In the genomic region with DNA sequence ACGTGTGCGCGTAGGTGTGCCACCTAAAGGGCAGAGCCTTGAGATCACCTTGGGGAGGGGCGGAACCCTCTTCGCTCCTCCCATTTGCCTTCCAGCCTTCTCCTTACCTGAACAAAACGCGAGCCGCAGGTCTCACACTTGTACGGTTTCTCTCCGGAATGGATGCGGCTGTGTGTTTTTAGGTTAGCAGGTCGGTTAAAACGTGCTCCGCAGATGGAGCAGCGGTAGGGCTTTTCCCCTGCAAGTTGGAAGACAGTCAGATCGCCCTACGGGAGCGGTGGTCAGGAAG, we compare ENCODE assay signal across 8 mouse cellular contexts. TPM values are rescaled to one million over a fixed set of nuclear protein-coding genes. Genes with fewer than 3 reads are reported as not detected.
A peak's percentile ranks its signal among the peaks of the same experiment; 100 is the strongest.
DNase-seq lines count a peak whose midpoint lies in the region; ATAC-seq and TF ChIP-seq lines count a peak whose summit lies in the region.

No protein-coding gene starts in this region.

- H3K27ac ChIP-seq in forebrain, postnatal 0 days (ENCODE audit: low read depth, low read length) = peak overlapping the region; percentile 64; the same call in 1 of the 2 replicates
- no peak overlapping the region for H3K27ac ChIP-seq in limb, embryonic 15.5 days
- H3K27ac ChIP-seq in small intestine, adult 2 months (ENCODE audit: insufficient read depth, low read depth, low read length) = no peak overlapping the region

- 7% methylated on average over 18 of the region's 18 CpGs for WGBS in forebrain, postnatal 0 days
- 7% methylated on average over 18 of the region's 18 CpGs for WGBS in limb, embryonic 15.5 days
- whole genome bisulfite sequencing in small intestine, adult 2 months = 20% methylated on average over 18 of the region's 18 CpGs

- H3K4me1 ChIP-seq in forebrain, postnatal 0 days (ENCODE audit: insufficient read depth) = peaks cover 11% of the 10 kb centered on the region
- H3K4me1 ChIP-seq in limb, embryonic 15.5 days = peaks cover 39% of the 10 kb centered on the region
- peaks cover 22% of the 10 kb centered on the region for H3K4me1 ChIP-seq in small intestine, adult 2 months (ENCODE audit: control insufficient read depth, insufficient read depth, insufficient read length, low read length)

- peak overlapping the region; percentile 52 for H3K9ac ChIP-seq in forebrain, postnatal 0 days
- no peak overlapping the region for H3K9ac ChIP-seq in limb, embryonic 15.5 days

- H3K9me3 ChIP-seq in forebrain, postnatal 0 days (ENCODE audit: low read length) = no peaks in the 10 kb centered on the region
- no peaks in the 10 kb centered on the region for H3K9me3 ChIP-seq in limb, embryonic 15.5 days

- peak overlapping the region; percentile 58 for H3K4me2 ChIP-seq in forebrain, postnatal 0 days (ENCODE audit: low read depth)
- H3K4me2 ChIP-seq in limb, embryonic 15.5 days = peak overlapping the region; percentile 36

- TF ChIP-seq CTCF in forebrain, postnatal 0 days (IDR thresholded peaks at IDR 0.05; ENCODE audit: low read depth) = no peak
- no peak for TF ChIP-seq CTCF in small intestine, adult 2 months (IDR thresholded peaks at IDR 0.05; ENCODE audit: extremely low read depth, insufficient read length, insufficient replicate concordance, low read depth, low read length)

- no peak for TF ChIP-seq POLR2A in small intestine, adult 2 months (IDR thresholded peaks at IDR 0.05; ENCODE audit: low read depth, low read length)

- peak overlapping the region; percentile 26 for H3K4me3 ChIP-seq in forebrain, postnatal 0 days (ENCODE audit: low read depth, low read length)
- peak overlapping the region; percentile 23 for H3K4me3 ChIP-seq in limb, embryonic 15.5 days
- peak overlapping the region; percentile 56 for H3K4me3 ChIP-seq in small intestine, adult 2 months (ENCODE audit: low read depth, low read length)

- DNase-seq in lung, adult 18-20 months = peak; percentile 66 to 72
- DNase-seq in lung, postnatal 10 days = no peak
- no peak for DNase-seq in forebrain, postnatal 0 days
- DNase-seq in embryo, embryonic 11 days = no peak
- DNase-seq in thymus, postnatal 4 days = no peak

- H3K27me3 ChIP-seq in forebrain, postnatal 0 days (ENCODE audit: insufficient read depth, low read length) = peaks cover 24% of the 10 kb centered on the region
- peaks cover 70% of the 10 kb centered on the region for H3K27me3 ChIP-seq in limb, embryonic 15.5 days
- H3K27me3 ChIP-seq in small intestine, adult 2 months (ENCODE audit: control insufficient read depth, insufficient read depth, low read length) = peaks cover 12% of the 10 kb centered on the region

- H3K36me3 ChIP-seq in forebrain, postnatal 0 days (ENCODE audit: insufficient read depth) = no peaks in the 10 kb centered on the region
- H3K36me3 ChIP-seq in limb, embryonic 15.5 days = no peaks in the 10 kb centered on the region
- no peaks in the 10 kb centered on the region for H3K36me3 ChIP-seq in small intestine, adult 2 months (ENCODE audit: control insufficient read depth, insufficient read depth, low read length)

- no peak for ATAC-seq in forebrain, postnatal 0 days
- ATAC-seq in limb, embryonic 15.5 days (ENCODE audit: insufficient number of reproducible peaks, low FRiP score, low TSS enrichment, low read depth) = no peak
- ATAC-seq in megakaryocyte-erythroid progenitor cell, adult 5-6 weeks (replicated peaks; ENCODE audit: low FRiP score, low TSS enrichment, poor library complexity, severe bottlenecking) = no peak

RNA-seq across cellular contexts. Expression of a gene that starts 3.1 kb away (rescaled TPM):
- 4.2 TPM in 2 replicates for total RNA-seq in forebrain, postnatal 0 days (2014; rRNA removed)
- polyA plus RNA-seq in forebrain, postnatal 0 days (2015; fragmentation: Nextera tagmentation; extraction: Ambion mirVana) = 3.8 and 5.3 TPM in 2 replicates
- polyA plus RNA-seq in limb, embryonic 15.5 days (2015; fragmentation: Nextera tagmentation; extraction: Ambion mirVana) = 12.1 and 13.9 TPM in 2 replicates
- 0.98 and 2.2 TPM in 2 replicates for polyA plus RNA-seq in small intestine, adult 2 months (2012; rRNA removed)
- 0.28 and 0.62 TPM in 2 replicates for total RNA-seq in megakaryocyte-erythroid progenitor cell, adult 5-6 weeks (2014; fragmentation: Nextera tagmentation)
- total RNA-seq in megakaryocyte-erythroid progenitor cell, adult 5-6 weeks (2017) = not detected in 2 replicates

RNA-seq across cellular contexts. Expression of a gene that starts 5.7 kb away (rescaled TPM):
- 9.8 and 10.9 TPM in 2 replicates for total RNA-seq in forebrain, postnatal 0 days (2014; rRNA removed)
- 8.2 and 9.6 TPM in 2 replicates for polyA plus RNA-seq in forebrain, postnatal 0 days (2015; fragmentation: Nextera tagmentation; extraction: Ambion mirVana)
- 11.0 and 12.3 TPM in 2 replicates for polyA plus RNA-seq in limb, embryonic 15.5 days (2015; fragmentation: Nextera tagmentation; extraction: Ambion mirVana)
- 3.2 and 4.7 TPM in 2 replicates for polyA plus RNA-seq in small intestine, adult 2 months (2012; rRNA removed)
- total RNA-seq in megakaryocyte-erythroid progenitor cell, adult 5-6 weeks (2014; fragmentation: Nextera tagmentation) = 2.4 and 3.1 TPM in 2 replicates
- 0.19 and 4.7 TPM in 2 replicates for total RNA-seq in megakaryocyte-erythroid progenitor cell, adult 5-6 weeks (2017)

RNA-seq across cellular contexts. Expression of a gene that starts 11.2 kb away (rescaled TPM):
- total RNA-seq in forebrain, postnatal 0 days (2014; rRNA removed) = 48.7 and 54.1 TPM in 2 replicates
- polyA plus RNA-seq in forebrain, postnatal 0 days (2015; fragmentation: Nextera tagmentation; extraction: Ambion mirVana) = 161 and 207 TPM in 2 replicates
- polyA plus RNA-seq in limb, embryonic 15.5 days (2015; fragmentation: Nextera tagmentation; extraction: Ambion mirVana) = 154 and 172 TPM in 2 replicates
- 25.2 and 45.3 TPM in 2 replicates for polyA plus RNA-seq in small intestine, adult 2 months (2012; rRNA removed)
- total RNA-seq in megakaryocyte-erythroid progenitor cell, adult 5-6 weeks (2014; fragmentation: Nextera tagmentation) = 71.3 and 71.6 TPM in 2 replicates
- 17.9 and 45.7 TPM in 2 replicates for total RNA-seq in megakaryocyte-erythroid progenitor cell, adult 5-6 weeks (2017)

RNA-seq across cellular contexts. Expression of a gene that starts 13.1 kb away (rescaled TPM):
- total RNA-seq in forebrain, postnatal 0 days (2014; rRNA removed) = 4.9 and 7.4 TPM in 2 replicates
- polyA plus RNA-seq in forebrain, postnatal 0 days (2015; fragmentation: Nextera tagmentation; extraction: Ambion mirVana) = 16.6 and 19.4 TPM in 2 replicates
- 12.1 TPM in 2 replicates for polyA plus RNA-seq in limb, embryonic 15.5 days (2015; fragmentation: Nextera tagmentation; extraction: Ambion mirVana)
- polyA plus RNA-seq in small intestine, adult 2 months (2012; rRNA removed) = 2.6 and 4.4 TPM in 2 replicates
- 5.4 and 9.6 TPM in 2 replicates for total RNA-seq in megakaryocyte-erythroid progenitor cell, adult 5-6 weeks (2014; fragmentation: Nextera tagmentation)
- 0.33 and 0.91 TPM in 2 replicates for total RNA-seq in megakaryocyte-erythroid progenitor cell, adult 5-6 weeks (2017)

RNA-seq across cellular contexts. Expression of a gene that starts 13.1 kb away (rescaled TPM):
- 24.6 and 48.0 TPM in 2 replicates for total RNA-seq in forebrain, postnatal 0 days (2014; rRNA removed)
- 520 and 544 TPM in 2 replicates for polyA plus RNA-seq in forebrain, postnatal 0 days (2015; fragmentation: Nextera tagmentation; extraction: Ambion mirVana)
- polyA plus RNA-seq in limb, embryonic 15.5 days (2015; fragmentation: Nextera tagmentation; extraction: Ambion mirVana) = 219 and 226 TPM in 2 replicates
- polyA plus RNA-seq in small intestine, adult 2 months (2012; rRNA removed) = 86.6 and 182 TPM in 2 replicates
- total RNA-seq in megakaryocyte-erythroid progenitor cell, adult 5-6 weeks (2014; fragmentation: Nextera tagmentation) = 109 and 125 TPM in 2 replicates
- total RNA-seq in megakaryocyte-erythroid progenitor cell, adult 5-6 weeks (2017) = 19.7 and 27.5 TPM in 2 replicates

Comparison
In these comparisons a context has a peak if more than half of its experiments do, and no peak if none do; other contexts are left out.
1. DNase-seq: peak in lung, adult 18-20 months (2 of 2); none in lung, postnatal 10 days (single experiment), forebrain, postnatal 0 days (single experiment), embryo, embryonic 11 days (single experiment) and thymus, postnatal 4 days (single experiment).
2. Peak in every context shown above with its lines, with median percentiles within 50 percentile points of each other: H3K4me3 ChIP-seq.